In the genomic region with DNA sequence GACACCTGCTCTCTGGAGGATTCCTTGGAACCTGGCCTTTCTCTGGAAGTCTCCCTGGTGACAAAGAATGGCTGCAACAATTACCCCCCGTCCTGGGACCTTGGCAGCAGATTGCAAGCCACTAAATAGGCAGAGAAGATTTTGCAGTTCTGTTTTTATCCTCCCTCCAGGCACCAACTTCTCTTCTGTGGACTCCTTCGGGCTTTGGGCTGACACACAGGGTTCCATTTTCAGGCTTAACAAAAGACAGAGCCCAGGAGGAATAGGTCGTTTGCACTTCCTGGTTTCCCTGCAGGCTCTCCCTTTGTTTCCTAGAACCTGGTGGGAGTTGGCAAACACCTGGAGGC, we compare ENCODE assay signal across 10 mouse cellular contexts. TPM values are rescaled to one million over a fixed set of nuclear protein-coding genes. Genes with fewer than 3 reads are reported as not detected.
DNase-seq lines count a peak whose midpoint lies in the region; ATAC-seq and TF ChIP-seq lines count a peak whose summit lies in the region.
"Had no signal": no experiment of that assay in that cellular context is flagged by ENCODE, and none has a peak within 500 bp of the region (broad histone marks: within the 10 kb centered on the region; RNA-seq: fewer than 3 reads in every experiment).

No protein-coding gene starts in this region.

- ATAC-seq in heart, embryonic 16.5 days (replicated peaks; ENCODE audit: extremely low read depth, insufficient read depth, low FRiP score): no peak
- ATAC-seq in limb, embryonic 14.5 days (ENCODE audit: low FRiP score, low read depth): no peak
- ATAC-seq in kidney, embryonic 14.5 days (ENCODE audit: low FRiP score, low TSS enrichment): no peak

- no peaks in the 10 kb centered on the region for H3K36me3 ChIP-seq in heart, embryonic 16.5 days (ENCODE audit: control insufficient read depth, insufficient read depth)
- no peaks in the 10 kb centered on the region for H3K36me3 ChIP-seq in limb, embryonic 14.5 days (ENCODE audit: control insufficient read depth, insufficient read depth, low read length)
- no peaks in the 10 kb centered on the region for H3K36me3 ChIP-seq in kidney, embryonic 14.5 days (ENCODE audit: control insufficient read depth, insufficient read depth, low read length)

- no peak for TF ChIP-seq POLR2A in limb, embryonic 14.5 days (IDR thresholded peaks at IDR 0.05; ENCODE audit: borderline replicate concordance, extremely low read depth, insufficient read depth, insufficient read length)

- peak overlapping the region; percentile 47 for H3K9ac ChIP-seq in heart, embryonic 16.5 days (ENCODE audit: low read length)
- H3K9ac ChIP-seq in limb, embryonic 14.5 days (ENCODE audit: low read depth, low read length, severe bottlenecking): peak overlapping the region; percentile 25; the same call in 1 of the 2 replicates
- H3K9ac ChIP-seq in kidney, embryonic 14.5 days (ENCODE audit: low read depth, low read length): no peak overlapping the region

- peak; percentile 55 for DNase-seq in ES-CJ7 (ENCODE audit: low read depth, low spot score)
- DNase-seq in R1 (ENCODE audit: low read depth, low spot score): peak; percentile 76
- DNase-seq in limb, embryonic 14.5 days (ENCODE audit: low spot score): no peak
- DNase-seq in natural killer cell, adult 2 months (ENCODE audit: low spot score in 2 of 2): no peak
- no peak for DNase-seq in thymus, postnatal 4 days
- DNase-seq in spleen, adult 12 weeks (ENCODE audit: low spot score): no peak
- DNase-seq: cerebellum, adult 8-10 months had no signal

- H3K27ac ChIP-seq in heart, embryonic 16.5 days (ENCODE audit: low read length): no peak overlapping the region
- no peak overlapping the region for H3K27ac ChIP-seq in limb, embryonic 14.5 days (replicated peaks; ENCODE audit: low read depth, low read length)
- no peak overlapping the region for H3K27ac ChIP-seq in kidney, embryonic 14.5 days (ENCODE audit: low read depth, low read length)

- H3K4me2 ChIP-seq in heart, embryonic 16.5 days (ENCODE audit: low read depth, low read length): peak overlapping the region; percentile 57
- H3K4me2 ChIP-seq in limb, embryonic 14.5 days (replicated peaks; ENCODE audit: low read depth, low read length, severe bottlenecking): peak overlapping the region; percentile 17; the same call in 1 of the 2 replicates
- no peak overlapping the region for H3K4me2 ChIP-seq in kidney, embryonic 14.5 days (replicated peaks; ENCODE audit: low read depth, low read length)

- no peaks in the 10 kb centered on the region for H3K4me1 ChIP-seq in heart, embryonic 16.5 days (ENCODE audit: control insufficient read depth, insufficient read depth, low read length)
- no peaks in the 10 kb centered on the region for H3K4me1 ChIP-seq in limb, embryonic 14.5 days (ENCODE audit: control insufficient read depth, insufficient read depth, low read length)
- H3K4me1 ChIP-seq in kidney, embryonic 14.5 days (ENCODE audit: control insufficient read depth, insufficient read depth, low read length): no peaks in the 10 kb centered on the region

- H3K27me3 ChIP-seq in heart, embryonic 16.5 days (ENCODE audit: control insufficient read depth, insufficient read depth, low read length): no peaks in the 10 kb centered on the region
- no peaks in the 10 kb centered on the region for H3K27me3 ChIP-seq in limb, embryonic 14.5 days (ENCODE audit: control insufficient read depth, insufficient read depth, low read length)
- no peaks in the 10 kb centered on the region for H3K27me3 ChIP-seq in kidney, embryonic 14.5 days (ENCODE audit: control insufficient read depth, insufficient read depth, low read length)

- WGBS in heart, embryonic 16.5 days: 10% methylated on average over 3 of the region's 3 CpGs
- WGBS in limb, embryonic 14.5 days: 14% methylated on average over 3 of the region's 3 CpGs
- 25% methylated on average over 3 of the region's 3 CpGs for WGBS in kidney, embryonic 14.5 days

- H3K4me3 ChIP-seq in heart, embryonic 16.5 days (ENCODE audit: low read length): peak overlapping the region; percentile 35
- H3K4me3 ChIP-seq in limb, embryonic 14.5 days (replicated peaks; ENCODE audit: low read length): 0 out of 2 replicates have a peak overlapping the region, but pooled peaks have one; percentile 0
- H3K4me3 ChIP-seq in kidney, embryonic 14.5 days (ENCODE audit: low read length): no peak overlapping the region
- H3K4me3 ChIP-seq: myocyte had no signal

- H3K9me3 ChIP-seq in heart, embryonic 16.5 days (replicated peaks; ENCODE audit: control insufficient read depth, low read length): no peaks in the 10 kb centered on the region
- no peaks in the 10 kb centered on the region for H3K9me3 ChIP-seq in limb, embryonic 14.5 days (ENCODE audit: control insufficient read depth, low read length)
- H3K9me3 ChIP-seq in kidney, embryonic 14.5 days (ENCODE audit: control insufficient read depth, low read length): no peaks in the 10 kb centered on the region

RNA-seq across cellular contexts. Expression of a gene that starts 7.9 kb away (rescaled TPM):
- polyA plus RNA-seq in heart, embryonic 16.5 days (2015; fragmentation: Nextera tagmentation; extraction: Ambion mirVana): 38.3 and 39.2 TPM in 2 replicates
- 24.0 TPM in 2 replicates for polyA plus RNA-seq in limb, embryonic 14.5 days (2012; rRNA removed)
- polyA plus RNA-seq in limb, embryonic 14.5 days (2014; fragmentation: Nextera tagmentation; extraction: Ambion mirVana): 35.2 and 41.1 TPM in 2 replicates
- polyA plus RNA-seq in kidney, embryonic 14.5 days (2014; fragmentation: Nextera tagmentation; extraction: Ambion mirVana): 28.5 and 39.1 TPM in 2 replicates

Comparison
In these comparisons a context has a peak if more than half of its experiments do, and no peak if none do; other contexts are left out.
1. DNase-seq: peak in ES-CJ7 (single experiment) and R1 (single experiment); none in limb, embryonic 14.5 days (single experiment), natural killer cell, adult 2 months (0 of 2), thymus, postnatal 4 days (single experiment) and spleen, adult 12 weeks (single experiment).